Mouse (Mus musculus) kidney, postnatal 0 days (tissue): ENCODE measurements around the gene Dlx5. TPM values are rescaled to one million over a fixed set of nuclear protein-coding genes. Genes with fewer than 3 reads are reported as not detected.

Source experiments
- ATAC-seq: fragments of 200-750 bp; cut with Nextera tagmentation; replicated peaks from 2 replicates; pipeline ENCODE4 v1.8.0; 2017; ENCODE audit warnings: low read depth, moderate number of reproducible peaks, moderate TSS enrichment, moderate library complexity; ENCODE audit not compliant: low FRiP score
- DNase-seq: peaks from one replicate; pipeline ENCODE4 v3.0.0-alpha.2; 2016; ENCODE audit warnings: low spot score
- H3K27ac ChIP-seq: fragments of 300-500 bp; sonication (generic); 2 replicates; pipeline ENCODE4 v1.5.1; 2014; ENCODE audit warnings: mild to moderate bottlenecking
- H3K27me3 ChIP-seq: fragments of 300-500 bp; sonication (generic); 2 replicates; pipeline ENCODE4 v1.6.1; 2014; ENCODE audit warnings: low read length, mixed read lengths; ENCODE audit not compliant: insufficient read depth
- H3K36me3 ChIP-seq: fragments of 300-500 bp; sonication (generic); 2 replicates; pipeline ENCODE4 v1.6.1; 2014; ENCODE audit warnings: low read length, mixed read lengths; ENCODE audit not compliant: insufficient read depth
- H3K4me1 ChIP-seq: fragments of 300-500 bp; sonication (generic); replicated peaks from 2 replicates; pipeline ENCODE4 v1.6.1; 2014; ENCODE audit warnings: antibody characterized with exemption, low read length, mixed read lengths; ENCODE audit not compliant: insufficient read depth
- H3K4me2 ChIP-seq: fragments of 300-500 bp; sonication (generic); 2 replicates; pipeline ENCODE4 v1.6.1; 2014; ENCODE audit warnings: mild to moderate bottlenecking, low read length, moderate library complexity, mixed read lengths
- H3K4me3 ChIP-seq: fragments of 300-500 bp; sonication (generic); replicated peaks from 2 replicates; pipeline ENCODE4 v1.5.1; 2014; ENCODE audit warnings: low read depth, low read length
- H3K9ac ChIP-seq: fragments of 300-500 bp; sonication (generic); 2 replicates; pipeline ENCODE4 v1.6.1; 2014; ENCODE audit warnings: low read depth, low read length
- H3K9me3 ChIP-seq: fragments of 300-500 bp; sonication (generic); replicated peaks from 2 replicates; pipeline ENCODE4 v1.6.1; 2016; ENCODE audit warnings: low read length, inconsistent platforms, mixed read lengths
- CTCF ChIP-seq: IDR thresholded peaks from 2 replicates; pipeline ENCODE4 v1.5.1; 2016; ENCODE audit warnings: antibody characterized with exemption, low read depth, mild to moderate bottlenecking, moderate library complexity
- WGBS: fragments of 180-500 bp; shearing (Covaris S2); extraction: QIAGEN DNeasy Blood & Tissue Kit; methylation state at CpG from one replicate; pipeline ENCODE4 v1.1.7; 2014; 5-methylcytosine and 5-hydroxymethylcytosine counted together
- polyA plus RNA-seq: library from polyadenylated mRNA; unstranded; fragments of >200 nt; fragmentation: Nextera tagmentation; extraction: Ambion mirVana; gene quantifications from 2 replicates; pipeline ENCODE4 v1.2.1, GENCODE M21; 2015

The Dlx5 gene
- polyA plus RNA-seq, 1 experiment from 2014 or later, result 0.67 TPM

- no peak for TF ChIP-seq CTCF
- Histone ChIP-seq H3K9me3 (no peaks in the 10 kb centered on the region), H3K27me3 (peaks cover 81% of the 10 kb centered on the region), H3K4me1 (no peaks in the 10 kb centered on the region; the same call in 1 of the 2 replicates), H3K9ac (no peak overlapping the region), H3K4me2 (no peak overlapping the region), H3K36me3 (no peaks in the 10 kb centered on the region), H3K27ac (no peak overlapping the region), H3K4me3 (no peak overlapping the region)
- DNase-seq (no peak), ATAC-seq (no peak)
- WGBS, result 17% methylated on average over 2 of the region's 2 CpGs
These were observed 24.1 kb downstream of the Dlx5 start for GRCm38 (mm10) chr6:6857766-6858165.

GRCm38 (mm10) chr6:6856881-6857280, 25.0 kb downstream of the Dlx5 start:
- H3K27ac ChIP-seq, result no peak overlapping the region
- no peaks in the 10 kb centered on the region for H3K36me3 ChIP-seq
- no peaks in the 10 kb centered on the region; the same call in 1 of the 2 replicates for H3K4me1 ChIP-seq
- H3K9me3 ChIP-seq, result no peaks in the 10 kb centered on the region
- no peak overlapping the region for H3K4me3 ChIP-seq
- 6% methylated on average over 4 of the region's 4 CpGs for WGBS
- TF ChIP-seq CTCF, result no peak
- no peak overlapping the region for H3K4me2 ChIP-seq
- ATAC-seq, result no peak
- no peak for DNase-seq
- peaks cover 85% of the 10 kb centered on the region for H3K27me3 ChIP-seq
- H3K9ac ChIP-seq, result no peak overlapping the region

- DNase-seq, result no peak
- H3K4me3 ChIP-seq, result no peak overlapping the region
- ATAC-seq, result no peak
- peaks cover 87% of the 10 kb centered on the region for H3K27me3 ChIP-seq
- no peaks in the 10 kb centered on the region; the same call in 1 of the 2 replicates for H3K4me1 ChIP-seq
- no peak overlapping the region for H3K4me2 ChIP-seq
- no peaks in the 10 kb centered on the region for H3K36me3 ChIP-seq
- TF ChIP-seq CTCF, result no peak
- 2% methylated on average over 20 of the region's 20 CpGs for WGBS
- H3K9ac ChIP-seq, result no peak overlapping the region
- no peak overlapping the region for H3K27ac ChIP-seq
- no peaks in the 10 kb centered on the region for H3K9me3 ChIP-seq
These were observed 25.6 kb downstream of the Dlx5 start for GRCm38 (mm10) chr6:6856316-6856715.

- Histone ChIP-seq H3K27me3 (peaks cover 87% of the 10 kb centered on the region), H3K9ac (no peak overlapping the region), H3K9me3 (no peaks in the 10 kb centered on the region), H3K36me3 (no peaks in the 10 kb centered on the region), H3K4me2 (no peak overlapping the region), H3K4me1 (no peaks in the 10 kb centered on the region; the same call in 1 of the 2 replicates), H3K4me3 (no peak overlapping the region), H3K27ac (no peak overlapping the region)
- 2% methylated on average over 10 of the region's 10 CpGs for WGBS
- DNase-seq, result no peak
- no peak for TF ChIP-seq CTCF
- ATAC-seq, result 0 out of 2 replicates have a peak, but pooled peaks have one; percentile 36
These were observed 26.1 kb downstream of the Dlx5 start for GRCm38 (mm10) chr6:6855746-6856185.

GRCm38 (mm10) chr6:6854902-6855745, 26.8 kb downstream of the Dlx5 start:
- H3K9me3 ChIP-seq, result no peaks in the 10 kb centered on the region
- ATAC-seq, result no peak
- DNase-seq, result no peak
- no peaks in the 10 kb centered on the region for H3K36me3 ChIP-seq
- H3K4me2 ChIP-seq, result no peak overlapping the region
- H3K27ac ChIP-seq, result no peak overlapping the region
- H3K27me3 ChIP-seq, result peaks cover 88% of the 10 kb centered on the region
- H3K4me3 ChIP-seq, result no peak overlapping the region
- 2% methylated on average over 25 of the region's 25 CpGs for WGBS
- no peak for TF ChIP-seq CTCF
- no peak overlapping the region for H3K9ac ChIP-seq
- H3K4me1 ChIP-seq, result no peaks in the 10 kb centered on the region; the same call in 1 of the 2 replicates

- no peaks in the 10 kb centered on the region for H3K36me3 ChIP-seq
- TF ChIP-seq CTCF, result no peak
- H3K4me2 ChIP-seq, result no peak overlapping the region
- H3K9me3 ChIP-seq, result no peaks in the 10 kb centered on the region
- no peak for ATAC-seq
- H3K4me3 ChIP-seq, result no peak overlapping the region
- no peak for DNase-seq
- H3K4me1 ChIP-seq, result no peaks in the 10 kb centered on the region
- no peak overlapping the region for H3K9ac ChIP-seq
- peaks cover 85% of the 10 kb centered on the region for H3K27me3 ChIP-seq
- no peak overlapping the region for H3K27ac ChIP-seq
- WGBS, result 3% methylated on average over 9 of the region's 9 CpGs
These were observed 27.7 kb downstream of the Dlx5 start for GRCm38 (mm10) chr6:6854176-6854575.
